Mouse (Mus musculus) limb, embryonic 15.5 days (tissue): ENCODE data around the gene Gcsh. TPM values are rescaled to one million over a fixed set of nuclear protein-coding genes. Genes with fewer than 3 reads are reported as not detected.

Experiments
- ATAC-seq: fragments of 200-750 bp; cut with Nextera tagmentation; 2 replicates; pipeline ENCODE4 v1.8.0; 2017; ENCODE audit warnings: low read depth, moderate TSS enrichment; ENCODE audit not compliant: insufficient number of reproducible peaks, low FRiP score, low TSS enrichment
- H3K27ac ChIP-seq: fragments of 300-500 bp; sonication (generic); 2 replicates; pipeline ENCODE4 v1.5.1; 2015; ENCODE audit warnings: moderate library complexity, mild to moderate bottlenecking, inconsistent platforms
- H3K27me3 ChIP-seq: fragments of 300-500 bp; sonication (generic); 2 replicates; pipeline ENCODE4 v1.6.1; 2015; ENCODE audit warnings: inconsistent platforms
- H3K36me3 ChIP-seq: fragments of 300-500 bp; sonication (generic); 2 replicates; pipeline ENCODE4 v1.6.1; 2015; ENCODE audit warnings: inconsistent platforms
- H3K4me1 ChIP-seq: fragments of 300-500 bp; sonication (generic); 2 replicates; pipeline ENCODE4 v1.6.1; 2015; ENCODE audit warnings: inconsistent platforms
- H3K4me2 ChIP-seq: fragments of 300-500 bp; sonication (generic); 2 replicates; pipeline ENCODE4 v1.6.1; 2015; ENCODE audit warnings: mild to moderate bottlenecking, inconsistent platforms
- H3K4me3 ChIP-seq: fragments of 300-500 bp; sonication (generic); 2 replicates; pipeline ENCODE4 v1.5.1; 2015; ENCODE audit warnings: mild to moderate bottlenecking, inconsistent platforms
- H3K9ac ChIP-seq: fragments of 300-500 bp; sonication (generic); 2 replicates; pipeline ENCODE4 v1.6.1; 2015; ENCODE audit warnings: inconsistent platforms
- H3K9me3 ChIP-seq: fragments of 300-500 bp; sonication (generic); 2 replicates; pipeline ENCODE4 v1.6.1; 2016; ENCODE audit warnings: inconsistent platforms
- WGBS: fragments of 180-500 bp; shearing (Covaris S2); methylation state at CpG from one replicate; pipeline ENCODE4 v1.1.7; 2015; 5-methylcytosine and 5-hydroxymethylcytosine counted together
- polyA plus RNA-seq: library from polyadenylated mRNA; unstranded; fragments of >200 nt; fragmentation: Nextera tagmentation; extraction: Ambion mirVana; gene quantifications from 2 replicates; pipeline ENCODE4 v1.2.1, GENCODE M21; 2015

Gene Gcsh
- 95.5 and 97.2 TPM in 2 replicates for polyA plus RNA-seq

DNA sequence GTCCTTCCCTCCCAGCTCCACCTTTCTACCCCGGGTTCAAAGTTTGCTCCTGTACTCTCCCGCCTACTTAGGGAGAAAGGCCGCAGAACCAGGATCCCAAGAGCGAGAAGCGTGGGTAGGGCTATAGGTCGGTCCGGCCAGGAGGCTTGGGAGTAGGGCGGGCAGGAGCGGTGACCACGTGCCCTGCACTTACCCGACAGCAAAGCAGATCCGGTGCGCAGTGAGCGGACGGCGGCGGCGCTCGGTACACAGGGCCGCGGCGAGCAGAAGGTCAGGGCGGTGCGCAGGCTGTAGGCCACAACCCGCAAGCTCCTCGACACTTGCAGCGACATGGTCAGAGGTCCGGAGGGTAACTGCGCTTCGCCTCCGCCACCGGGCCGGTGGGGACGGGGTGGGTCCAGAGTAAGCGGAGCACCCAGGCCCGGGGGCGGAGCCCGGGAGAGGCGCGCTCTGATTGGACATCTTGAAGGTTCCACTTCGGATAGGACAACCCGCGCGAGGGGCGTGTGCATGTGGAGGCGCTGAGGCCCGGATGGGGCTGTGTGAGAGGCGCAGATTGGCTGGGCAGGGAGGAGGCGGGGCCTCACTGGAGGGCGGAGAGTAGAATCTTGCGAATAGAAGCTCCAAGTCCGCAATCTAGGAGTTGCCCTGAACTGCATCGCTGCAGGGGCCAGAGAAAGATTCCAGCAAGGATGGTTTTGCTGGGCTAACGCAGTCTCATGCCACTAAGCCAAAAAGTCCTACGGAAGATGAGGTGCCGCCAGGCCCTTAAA, at the start of gene Gcsh:
Gcsh (minus strand) TSS at position 443 of the 773 bp plus-strand sequence.
- WGBS: under 1% methylated on average over 56 of the region's 56 CpGs
- Histone ChIP-seq H3K9ac (peak within 1 kb of the TSS; percentile 54), H3K4me3 (peak within 1 kb of the TSS; percentile 58), H3K4me2 (peak within 1 kb of the TSS; percentile 89), H3K9me3 (no peaks in the 10 kb centered on the region), H3K36me3 (no peaks in the 10 kb centered on the region), H3K27ac (peak within 1 kb of the TSS; percentile 76), H3K4me1 (peaks cover 10% of the 10 kb centered on the region), H3K27me3 (no peaks in the 10 kb centered on the region)
- ATAC-seq: peak; percentile 100

- Histone ChIP-seq H3K27me3 (no peaks in the 10 kb centered on the region), H3K9ac (no peak overlapping the region), H3K4me3 (no peak overlapping the region), H3K4me1 (no peaks in the 10 kb centered on the region), H3K4me2 (no peak overlapping the region), H3K27ac (no peak overlapping the region), H3K36me3 (no peaks in the 10 kb centered on the region), H3K9me3 (no peaks in the 10 kb centered on the region)
- ATAC-seq: no peak
- 75% methylated on average over 7 of the region's 7 CpGs for WGBS
These were observed 46.5 kb upstream of the Gcsh start for GRCm38 (mm10) chr8:117039843-117040242.

GRCm38 (mm10) chr8:117037374-117037935, 44.1 kb upstream of the Gcsh start:
- Histone ChIP-seq H3K36me3 (no peaks in the 10 kb centered on the region), H3K27ac (no peak overlapping the region), H3K4me3 (no peak overlapping the region), H3K4me2 (no peak overlapping the region), H3K4me1 (no peaks in the 10 kb centered on the region), H3K9ac (no peak overlapping the region), H3K27me3 (no peaks in the 10 kb centered on the region), H3K9me3 (no peaks in the 10 kb centered on the region)
- 87% methylated on average over 7 of the region's 7 CpGs for WGBS
- ATAC-seq: no peak

DNA sequence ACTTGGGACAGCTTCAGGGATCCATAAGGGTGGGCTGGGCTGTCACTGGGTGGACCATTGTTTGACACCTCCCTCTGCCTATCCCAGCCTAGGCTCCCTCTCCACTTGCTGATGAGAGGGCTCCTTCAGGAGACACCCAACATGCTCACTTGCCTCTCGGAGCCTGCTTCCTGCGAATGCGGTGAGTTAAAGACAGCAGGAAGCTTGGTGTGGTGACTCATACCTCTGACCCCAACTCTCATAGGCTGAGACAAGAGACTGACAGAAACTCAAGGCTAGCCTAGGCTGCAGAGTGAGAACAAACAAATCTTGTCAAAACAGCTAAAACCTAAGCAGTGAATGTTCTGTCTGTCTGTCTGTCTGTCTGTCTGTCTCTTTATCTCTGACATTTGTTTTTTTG, 40.1 kb upstream of the Gcsh start:
- no peaks in the 10 kb centered on the region for H3K9me3 ChIP-seq
- no peak overlapping the region for H3K4me2 ChIP-seq
- no peaks in the 10 kb centered on the region for H3K4me1 ChIP-seq
- no peak overlapping the region for H3K27ac ChIP-seq
- no peak for ATAC-seq
- no peaks in the 10 kb centered on the region for H3K27me3 ChIP-seq
- H3K36me3 ChIP-seq: no peaks in the 10 kb centered on the region
- H3K9ac ChIP-seq: no peak overlapping the region
- no peak overlapping the region for H3K4me3 ChIP-seq
- 74% methylated on average over 3 of the region's 3 CpGs for WGBS

DNA sequence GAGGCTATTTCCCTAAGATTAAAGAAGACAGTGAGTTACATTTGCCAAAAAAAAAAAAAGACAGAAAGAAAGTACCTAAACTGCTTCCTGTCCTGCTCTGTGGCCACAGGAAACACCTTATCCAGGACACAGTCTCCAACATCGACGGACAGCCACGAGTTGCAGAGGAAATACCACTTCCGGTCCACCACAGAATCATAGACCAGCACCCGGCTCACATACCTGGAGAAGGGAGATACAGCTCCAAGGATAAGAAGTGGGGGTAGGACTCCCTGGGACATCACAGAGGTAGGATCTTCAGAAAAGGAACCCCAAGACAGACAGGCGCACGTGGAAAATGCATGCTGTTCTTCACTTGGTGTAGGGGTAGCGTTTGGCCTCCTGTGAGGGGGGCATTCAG, 39.3 kb upstream of the Gcsh start:
- Histone ChIP-seq H3K9me3 (no peaks in the 10 kb centered on the region), H3K36me3 (no peaks in the 10 kb centered on the region), H3K9ac (no peak overlapping the region), H3K4me1 (no peaks in the 10 kb centered on the region), H3K27ac (no peak overlapping the region), H3K27me3 (no peaks in the 10 kb centered on the region), H3K4me2 (no peak overlapping the region), H3K4me3 (no peak overlapping the region)
- ATAC-seq: no peak
- WGBS: 77% methylated on average over 8 of the region's 8 CpGs

GRCm38 (mm10) chr8:117031476-117031875, 38.1 kb upstream of the Gcsh start:
- Histone ChIP-seq H3K27me3 (no peaks in the 10 kb centered on the region), H3K36me3 (no peaks in the 10 kb centered on the region), H3K4me2 (no peak overlapping the region), H3K4me3 (no peak overlapping the region), H3K9me3 (no peaks in the 10 kb centered on the region), H3K9ac (no peak overlapping the region), H3K27ac (no peak overlapping the region), H3K4me1 (no peaks in the 10 kb centered on the region)
- ATAC-seq: no peak
- 64% methylated on average over 6 of the region's 6 CpGs for WGBS

DNA sequence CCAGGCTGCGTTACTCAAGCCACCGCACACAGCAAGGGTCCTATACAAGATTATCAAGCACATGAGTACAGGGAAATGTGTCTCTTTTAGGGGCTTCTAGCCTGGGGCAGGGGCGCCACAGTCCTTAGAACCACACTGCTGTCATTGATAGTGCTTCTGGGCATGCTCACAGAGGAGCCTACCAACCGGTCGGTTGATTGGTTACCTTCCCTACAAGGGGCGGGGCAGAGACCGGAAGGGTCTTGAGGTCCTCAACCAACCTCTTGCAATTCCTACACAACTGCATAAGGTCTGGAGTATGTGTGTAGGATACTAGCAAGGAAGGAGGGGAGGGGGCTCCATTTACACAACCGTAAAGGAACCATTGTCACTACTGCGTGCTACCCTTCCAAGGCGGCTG, 35.3 kb upstream of the Gcsh start:
- ATAC-seq: no peak
- no peaks in the 10 kb centered on the region for H3K9me3 ChIP-seq
- no peak overlapping the region for H3K27ac ChIP-seq
- H3K4me2 ChIP-seq: no peak overlapping the region
- no peak overlapping the region for H3K4me3 ChIP-seq
- 90% methylated on average over 10 of the region's 10 CpGs for WGBS
- no peaks in the 10 kb centered on the region for H3K36me3 ChIP-seq
- H3K9ac ChIP-seq: no peak overlapping the region
- no peaks in the 10 kb centered on the region for H3K27me3 ChIP-seq
- H3K4me1 ChIP-seq: no peaks in the 10 kb centered on the region

- Histone ChIP-seq H3K9ac (no peak overlapping the region), H3K4me3 (no peak overlapping the region), H3K9me3 (no peaks in the 10 kb centered on the region), H3K27ac (no peak overlapping the region), H3K4me1 (no peaks in the 10 kb centered on the region), H3K36me3 (no peaks in the 10 kb centered on the region), H3K4me2 (no peak overlapping the region), H3K27me3 (no peaks in the 10 kb centered on the region)
- 80% methylated on average over 5 of the region's 5 CpGs for WGBS
- ATAC-seq: no peak
These were observed 34.3 kb upstream of the Gcsh start for GRCm38 (mm10) chr8:117027601-117028000.

GRCm38 (mm10) chr8:117022297-117022993, 29.1 kb upstream of the Gcsh start:
- ATAC-seq: no peak
- Histone ChIP-seq H3K9ac (no peak overlapping the region), H3K27ac (no peak overlapping the region), H3K4me2 (no peak overlapping the region), H3K27me3 (no peaks in the 10 kb centered on the region), H3K4me1 (peaks cover 3% of the 10 kb centered on the region; the same call in 1 of the 2 replicates), H3K36me3 (no peaks in the 10 kb centered on the region), H3K4me3 (no peak overlapping the region), H3K9me3 (no peaks in the 10 kb centered on the region)
- WGBS: 73% methylated on average over 1 of the region's 1 CpGs

DNA sequence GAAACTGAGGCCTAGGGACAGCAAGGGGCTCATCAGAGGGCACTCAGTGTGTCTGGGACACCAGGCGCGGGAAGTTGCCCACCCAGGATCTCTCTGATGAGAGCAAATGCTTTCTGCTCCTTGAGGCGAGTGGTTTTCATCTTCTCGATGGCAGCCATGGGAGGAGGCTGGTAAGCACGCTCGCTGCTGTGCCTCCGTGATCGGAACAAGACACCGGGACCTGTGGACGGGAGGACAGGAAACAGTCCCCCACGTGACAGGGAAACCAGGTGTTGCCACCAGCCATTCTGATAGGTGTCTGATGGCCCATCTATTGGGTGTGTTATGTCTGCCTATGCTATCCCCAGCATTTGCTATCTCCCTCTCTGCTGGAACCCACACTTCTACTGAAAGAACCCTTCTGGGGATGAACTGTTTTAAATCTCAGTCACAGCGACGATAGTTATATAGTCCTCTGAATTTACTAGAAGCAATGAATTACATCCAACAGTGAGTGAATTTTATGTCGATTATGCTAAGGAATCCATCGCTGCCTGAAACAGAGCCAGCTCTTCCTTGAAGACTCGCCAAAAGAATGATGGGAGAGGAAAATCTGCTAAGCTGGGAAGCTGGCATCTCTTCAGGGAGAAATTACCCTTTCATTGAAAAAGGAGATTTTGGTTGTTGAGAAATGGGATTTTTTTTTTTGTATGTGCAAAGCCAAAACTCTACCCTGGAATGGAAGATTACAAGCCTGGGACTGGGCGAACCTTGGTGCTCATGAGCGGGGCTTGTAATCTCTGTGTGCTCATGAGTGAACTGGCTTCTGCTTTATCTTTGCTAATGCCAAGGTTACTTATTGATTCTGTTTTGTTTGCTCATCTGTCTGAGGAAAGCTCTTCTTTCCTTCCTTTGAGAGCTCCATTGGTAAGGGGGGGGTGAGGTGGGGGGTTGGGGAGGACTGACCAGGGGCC, 26.3 kb upstream of the Gcsh start:
- no peak for ATAC-seq
- Histone ChIP-seq H3K36me3 (no peaks in the 10 kb centered on the region), H3K27ac (no peak overlapping the region), H3K4me1 (peaks cover 3% of the 10 kb centered on the region; the same call in 1 of the 2 replicates), H3K9ac (no peak overlapping the region), H3K4me2 (no peak overlapping the region), H3K9me3 (no peaks in the 10 kb centered on the region), H3K4me3 (no peak overlapping the region), H3K27me3 (no peaks in the 10 kb centered on the region)
- WGBS: 69% methylated on average over 18 of the region's 18 CpGs

DNA sequence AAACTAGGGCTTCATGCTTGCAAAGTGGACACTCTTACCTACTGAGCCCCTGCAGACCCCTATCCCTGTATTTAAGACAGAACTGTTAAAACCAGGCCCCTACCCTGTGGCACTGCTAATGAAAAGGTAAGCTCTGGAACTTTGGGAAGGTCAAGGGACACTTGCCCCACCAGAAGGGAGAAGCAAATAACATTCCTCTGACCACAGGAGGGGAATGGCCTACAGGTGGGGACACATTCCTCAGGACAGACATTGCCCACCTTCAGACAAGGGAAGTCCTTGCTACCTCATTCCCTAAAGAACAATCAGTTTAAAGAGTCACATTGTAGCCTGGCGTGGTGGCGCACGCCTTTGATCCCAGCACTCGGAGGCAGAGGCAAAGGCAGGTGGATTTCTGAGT, 24.6 kb upstream of the Gcsh start:
- peaks cover 3% of the 10 kb centered on the region; the same call in 1 of the 2 replicates for H3K4me1 ChIP-seq
- no peak overlapping the region for H3K9ac ChIP-seq
- H3K36me3 ChIP-seq: no peaks in the 10 kb centered on the region
- H3K27ac ChIP-seq: no peak overlapping the region
- no peak for ATAC-seq
- no peaks in the 10 kb centered on the region for H3K27me3 ChIP-seq
- H3K4me3 ChIP-seq: no peak overlapping the region
- 90% methylated on average over 4 of the region's 4 CpGs for WGBS
- H3K4me2 ChIP-seq: no peak overlapping the region
- no peaks in the 10 kb centered on the region for H3K9me3 ChIP-seq
